Mouse (Mus musculus) intestine, embryonic 15.5 days (tissue): ENCODE results near the gene Agap1. TPM values are rescaled to one million over a fixed set of nuclear protein-coding genes. Genes with fewer than 3 reads are reported as not detected.

Experiments used
- ATAC-seq: fragments of 200-750 bp; cut with Nextera tagmentation; 2 replicates; pipeline ENCODE4 v1.8.0; 2017; ENCODE audit warnings: moderate TSS enrichment, moderate library complexity
- H3K27ac ChIP-seq: fragments of 300-500 bp; sonication (generic); 2 replicates; pipeline ENCODE4 v1.5.1; 2015; ENCODE audit warnings: mild to moderate bottlenecking, inconsistent platforms
- H3K27me3 ChIP-seq: fragments of 300-500 bp; sonication (generic); replicated peaks from 2 replicates; pipeline ENCODE4 v1.6.1; 2015; ENCODE audit warnings: inconsistent platforms
- H3K36me3 ChIP-seq: fragments of 300-500 bp; sonication (generic); 2 replicates; pipeline ENCODE4 v1.6.1; 2015; ENCODE audit warnings: inconsistent platforms
- H3K4me1 ChIP-seq: fragments of 300-500 bp; sonication (generic); replicated peaks from 2 replicates; pipeline ENCODE4 v1.6.1; 2015; ENCODE audit warnings: inconsistent platforms
- H3K4me2 ChIP-seq: fragments of 300-500 bp; sonication (generic); replicated peaks from 2 replicates; pipeline ENCODE4 v1.6.1; 2015; ENCODE audit warnings: mild to moderate bottlenecking, inconsistent platforms
- H3K4me3 ChIP-seq: fragments of 300-500 bp; sonication (generic); replicated peaks from 2 replicates; pipeline ENCODE4 v1.5.1; 2015; ENCODE audit warnings: inconsistent platforms
- H3K9ac ChIP-seq: fragments of 300-500 bp; sonication (generic); 2 replicates; pipeline ENCODE4 v1.6.1; 2015; ENCODE audit warnings: inconsistent platforms
- H3K9me3 ChIP-seq: fragments of 300-500 bp; sonication (generic); 2 replicates; pipeline ENCODE4 v1.6.1; 2016; ENCODE audit warnings: inconsistent platforms
- WGBS: fragments of 180-500 bp; shearing (Covaris S2); methylation state at CpG from one replicate; pipeline ENCODE4 v1.1.7; 2015; 5-methylcytosine and 5-hydroxymethylcytosine counted together
- polyA plus RNA-seq: library from polyadenylated mRNA; unstranded; fragments of >200 nt; fragmentation: Nextera tagmentation; extraction: Ambion mirVana; gene quantifications from 2 replicates; pipeline ENCODE4 v1.2.1, GENCODE M21; 2015

Gene Agap1
- polyA plus RNA-seq, 1 experiment from 2014 or later, result 9.4 TPM

GRCm38 (mm10) chr1:89541151-89541550 is 86.5 kb downstream of the Agap1 start:
- H3K4me3 ChIP-seq, result no peak overlapping the region
- H3K36me3 ChIP-seq, result no peaks in the 10 kb centered on the region
- no peaks in the 10 kb centered on the region for H3K27me3 ChIP-seq
- no peak overlapping the region for H3K9ac ChIP-seq
- no peaks in the 10 kb centered on the region for H3K9me3 ChIP-seq
- ATAC-seq, result no peak
- WGBS, result 50% methylated on average over 13 of the region's 13 CpGs
- no peak overlapping the region for H3K4me2 ChIP-seq
- H3K27ac ChIP-seq, result no peak overlapping the region
- peaks cover 15% of the 10 kb centered on the region; the same call in 1 of the 2 replicates for H3K4me1 ChIP-seq

DNA sequence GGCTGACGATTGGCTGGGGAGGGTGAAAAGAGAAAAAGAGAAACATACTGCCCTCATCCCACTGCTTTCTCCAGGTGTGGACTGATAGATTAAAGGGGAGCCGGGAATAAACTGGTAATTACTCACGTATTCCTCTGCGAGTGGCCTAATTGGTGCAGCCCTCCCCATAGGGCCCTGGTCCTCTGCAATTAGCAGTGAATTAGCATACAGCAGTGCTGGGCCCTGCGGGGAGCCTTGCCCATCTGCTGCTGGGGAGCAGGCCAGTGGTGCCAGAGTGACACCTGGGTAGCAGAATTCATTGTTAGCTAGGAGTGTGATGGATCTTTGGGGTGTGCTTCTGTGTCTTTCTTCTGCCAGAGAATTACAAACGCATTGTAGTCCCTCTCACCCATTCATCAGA is 87.9 kb downstream of the Agap1 start:
- no peak overlapping the region for H3K9ac ChIP-seq
- no peak overlapping the region for H3K4me2 ChIP-seq
- 65% methylated on average over 6 of the region's 6 CpGs for WGBS
- no peak for ATAC-seq
- H3K4me3 ChIP-seq, result no peak overlapping the region
- H3K27ac ChIP-seq, result no peak overlapping the region
- no peaks in the 10 kb centered on the region for H3K36me3 ChIP-seq
- H3K4me1 ChIP-seq, result peaks cover 14% of the 10 kb centered on the region; the same call in 1 of the 2 replicates
- no peaks in the 10 kb centered on the region for H3K9me3 ChIP-seq
- no peaks in the 10 kb centered on the region for H3K27me3 ChIP-seq

DNA sequence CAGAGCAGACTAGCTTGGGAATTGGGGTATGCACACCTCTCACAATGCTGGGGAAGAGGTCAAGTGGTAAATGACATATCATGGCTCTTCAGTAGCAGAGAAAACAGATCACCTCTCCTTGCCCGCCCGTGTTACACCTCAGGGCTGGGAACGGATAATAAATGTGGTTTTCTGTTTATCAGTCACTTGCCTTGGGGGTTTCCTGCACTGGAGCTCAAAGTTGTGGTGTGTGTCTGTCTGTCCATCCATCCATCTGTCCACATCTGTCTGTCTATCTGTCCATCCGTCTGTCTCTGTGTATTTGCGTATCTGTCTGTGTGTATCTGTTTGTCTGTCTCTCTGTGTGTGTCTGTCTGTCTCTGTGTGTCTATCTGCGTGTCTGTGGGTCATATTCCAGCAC is 88.7 kb downstream of the Agap1 start:
- H3K9ac ChIP-seq, result no peak overlapping the region
- 85% methylated on average over 6 of the region's 6 CpGs for WGBS
- no peaks in the 10 kb centered on the region for H3K9me3 ChIP-seq
- no peak overlapping the region for H3K4me2 ChIP-seq
- no peak overlapping the region for H3K27ac ChIP-seq
- no peaks in the 10 kb centered on the region for H3K36me3 ChIP-seq
- no peak overlapping the region for H3K4me3 ChIP-seq
- ATAC-seq, result no peak
- H3K27me3 ChIP-seq, result no peaks in the 10 kb centered on the region
- H3K4me1 ChIP-seq, result peaks cover 12% of the 10 kb centered on the region; the same call in 1 of the 2 replicates

- Histone ChIP-seq H3K27ac (no peak overlapping the region), H3K4me3 (no peak overlapping the region), H3K4me1 (peaks cover 11% of the 10 kb centered on the region; the same call in 1 of the 2 replicates), H3K4me2 (no peak overlapping the region), H3K36me3 (no peaks in the 10 kb centered on the region), H3K9ac (no peak overlapping the region), H3K9me3 (no peaks in the 10 kb centered on the region), H3K27me3 (no peaks in the 10 kb centered on the region)
- no peak for ATAC-seq
- 82% methylated on average over 4 of the region's 4 CpGs for WGBS
These were observed 89.5 kb downstream of the Agap1 start for GRCm38 (mm10) chr1:89544094-89544493.

- H3K36me3 ChIP-seq, result no peaks in the 10 kb centered on the region
These were observed 90.5 kb downstream of the Agap1 start for GRCm38 (mm10) chr1:89545099-89545498.

GRCm38 (mm10) chr1:89547525-89548504 is 93.2 kb downstream of the Agap1 start:
- Histone ChIP-seq H3K4me1 (peaks cover 3% of the 10 kb centered on the region; the same call in 1 of the 2 replicates), H3K4me2 (no peak overlapping the region), H3K36me3 (no peaks in the 10 kb centered on the region), H3K27me3 (no peaks in the 10 kb centered on the region), H3K4me3 (no peak overlapping the region), H3K27ac (no peak overlapping the region), H3K9me3 (no peaks in the 10 kb centered on the region), H3K9ac (no peak overlapping the region)
- ATAC-seq, result no peak
- 75% methylated on average over 18 of the region's 18 CpGs for WGBS

More at GRCm38 (mm10) chr1:89545099-89545498, 90.5 kb downstream of the Agap1 start:
- Histone ChIP-seq H3K27ac (no peak overlapping the region), H3K4me1 (peaks cover 11% of the 10 kb centered on the region; the same call in 1 of the 2 replicates), H3K4me2 (no peak overlapping the region), H3K27me3 (no peaks in the 10 kb centered on the region), H3K9ac (no peak overlapping the region), H3K4me3 (no peak overlapping the region), H3K9me3 (no peaks in the 10 kb centered on the region)
- 79% methylated on average over 4 of the region's 4 CpGs for WGBS
- no peak for ATAC-seq

DNA sequence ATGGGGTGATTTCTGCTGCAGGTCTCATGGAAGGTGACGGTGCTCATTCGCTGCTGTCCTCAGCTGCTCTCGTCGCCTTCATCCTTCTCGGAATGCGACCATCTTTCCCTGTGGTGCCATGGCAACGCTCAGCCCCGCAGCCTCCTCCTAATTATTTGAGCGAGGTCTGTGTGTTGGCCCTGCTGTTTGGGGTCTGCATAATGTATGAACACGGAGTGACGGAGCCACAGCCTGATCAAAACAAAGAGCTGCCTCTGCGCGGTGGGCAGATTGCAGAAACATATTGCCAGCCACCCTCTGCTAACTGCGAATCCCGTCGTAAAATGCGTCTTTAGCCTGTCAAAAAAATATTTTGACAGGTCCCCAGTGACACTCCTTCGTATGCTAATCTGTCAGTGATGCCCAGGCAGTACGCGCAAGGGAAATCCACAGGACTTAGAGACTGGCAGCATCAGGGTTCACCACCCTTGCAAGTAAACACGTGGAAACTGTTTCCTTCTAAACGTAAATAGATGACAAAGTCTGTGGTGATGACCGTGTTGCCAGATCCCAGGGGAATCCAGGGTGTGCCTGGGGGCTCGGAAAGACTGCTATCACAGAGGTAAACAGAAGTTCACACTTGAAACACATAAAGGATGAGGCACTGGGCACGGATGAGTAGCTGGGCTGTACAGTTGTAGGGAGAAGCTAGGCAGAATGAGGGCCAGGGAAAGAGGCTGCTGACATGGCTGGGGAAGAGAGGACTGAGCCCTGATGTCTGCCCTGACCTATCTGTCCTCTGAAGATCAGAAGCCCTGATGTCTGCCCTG is 95.7 kb downstream of the Agap1 start:
- Histone ChIP-seq H3K9me3 (no peaks in the 10 kb centered on the region), H3K4me3 (no peak overlapping the region), H3K27me3 (no peaks in the 10 kb centered on the region), H3K4me2 (no peak overlapping the region), H3K36me3 (no peaks in the 10 kb centered on the region), H3K27ac (no peak overlapping the region), H3K4me1 (peaks cover 3% of the 10 kb centered on the region; the same call in 1 of the 2 replicates), H3K9ac (no peak overlapping the region)
- no peak for ATAC-seq
- WGBS, result 39% methylated on average over 25 of the region's 25 CpGs

DNA sequence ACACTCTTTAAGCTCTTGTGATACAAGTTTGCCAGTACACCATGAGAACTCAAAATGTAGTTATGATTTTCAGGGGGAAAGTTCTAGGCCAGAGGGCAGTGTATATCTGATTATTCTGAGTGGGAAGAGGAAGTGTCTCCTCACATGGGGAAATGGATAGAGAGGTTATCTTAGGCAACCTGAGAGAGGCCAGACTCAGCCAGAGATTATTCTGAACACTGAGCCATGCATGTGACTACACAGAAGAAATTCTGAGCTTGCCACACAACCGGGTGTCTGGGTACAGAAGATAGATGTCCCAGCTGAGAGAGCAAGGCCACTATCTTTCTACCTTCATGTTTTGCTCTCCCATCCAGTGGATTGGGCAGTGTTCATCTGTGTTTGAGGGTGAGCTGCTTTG is 97.9 kb downstream of the Agap1 start:
- Histone ChIP-seq H3K4me1 (peaks cover 10% of the 10 kb centered on the region; the same call in 1 of the 2 replicates), H3K9ac (no peak overlapping the region), H3K4me2 (no peak overlapping the region), H3K36me3 (no peaks in the 10 kb centered on the region), H3K4me3 (no peak overlapping the region), H3K27ac (no peak overlapping the region), H3K9me3 (no peaks in the 10 kb centered on the region), H3K27me3 (no peaks in the 10 kb centered on the region)
- 74% methylated on average over 1 of the region's 1 CpGs for WGBS
- no peak for ATAC-seq

- no peak for ATAC-seq
- H3K9me3 ChIP-seq, result no peaks in the 10 kb centered on the region
- 0 out of 2 replicates have a peak, but pooled peaks cover 19% of the 10 kb centered on the region for H3K4me1 ChIP-seq
- H3K9ac ChIP-seq, result no peak overlapping the region
- no peaks in the 10 kb centered on the region for H3K27me3 ChIP-seq
- H3K4me2 ChIP-seq, result no peak overlapping the region
- 85% methylated on average over 3 of the region's 3 CpGs for WGBS
- H3K4me3 ChIP-seq, result no peak overlapping the region
- H3K27ac ChIP-seq, result no peak overlapping the region
- no peaks in the 10 kb centered on the region for H3K36me3 ChIP-seq
These were observed 99.2 kb downstream of the Agap1 start for GRCm38 (mm10) chr1:89553791-89554190.

DNA sequence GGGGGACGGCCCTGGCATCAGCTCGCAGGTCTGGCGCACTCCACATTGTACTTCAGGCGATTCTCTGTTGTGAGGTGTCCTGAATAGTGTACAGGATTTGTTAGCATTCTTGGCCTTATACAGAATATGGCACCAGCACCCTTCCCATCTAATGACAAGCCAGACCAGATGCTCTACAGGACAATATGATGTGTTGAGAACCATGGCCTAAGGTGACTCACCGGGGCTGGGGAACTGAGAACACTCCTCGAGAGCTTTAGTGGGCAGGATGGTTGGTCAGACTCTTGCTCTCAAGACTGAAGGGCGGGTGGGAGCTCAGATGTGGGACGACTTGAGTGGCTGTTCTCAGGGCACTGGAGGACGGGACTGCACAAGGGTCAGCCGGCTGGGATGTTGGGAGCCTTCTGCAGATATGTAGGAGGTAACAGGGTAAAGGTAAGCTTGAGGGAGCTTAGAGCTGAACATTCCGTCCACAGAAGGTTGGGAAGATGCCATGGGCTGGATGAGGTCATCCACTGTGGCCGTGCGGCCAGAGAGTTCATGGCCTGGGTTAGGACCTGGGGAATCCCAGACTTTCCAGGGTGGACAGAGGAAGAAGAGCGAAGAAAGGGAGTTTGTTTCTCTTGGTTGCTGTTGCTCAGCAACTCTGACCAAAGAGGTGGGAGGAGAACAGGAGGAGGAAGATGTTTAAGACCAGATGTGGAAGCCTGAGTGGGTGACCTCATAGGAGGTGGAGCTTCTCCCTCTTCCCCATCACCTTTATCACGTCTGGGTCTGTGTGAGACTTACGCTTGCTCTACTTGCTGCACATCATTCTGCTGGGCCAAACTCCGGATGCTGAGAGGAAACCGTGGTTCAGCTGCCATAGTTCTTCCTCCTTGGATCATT is 100.6 kb downstream of the Agap1 start:
- no peak for ATAC-seq
- Histone ChIP-seq H3K9me3 (no peaks in the 10 kb centered on the region), H3K9ac (no peak overlapping the region), H3K4me1 (0 out of 2 replicates have a peak, but pooled peaks cover 19% of the 10 kb centered on the region), H3K36me3 (no peaks in the 10 kb centered on the region), H3K4me2 (no peak overlapping the region), H3K4me3 (no peak overlapping the region), H3K27me3 (no peaks in the 10 kb centered on the region), H3K27ac (no peak overlapping the region)
- WGBS, result 72% methylated on average over 18 of the region's 18 CpGs

GRCm38 (mm10) chr1:89556006-89556405 is 101.4 kb downstream of the Agap1 start:
- Histone ChIP-seq H3K4me3 (no peak overlapping the region), H3K27me3 (no peaks in the 10 kb centered on the region), H3K9ac (no peak overlapping the region), H3K36me3 (no peaks in the 10 kb centered on the region), H3K4me2 (no peak overlapping the region), H3K9me3 (no peaks in the 10 kb centered on the region), H3K4me1 (0 out of 2 replicates have a peak, but pooled peaks cover 19% of the 10 kb centered on the region), H3K27ac (no peak overlapping the region)
- WGBS, result 78% methylated on average over 7 of the region's 7 CpGs
- no peak for ATAC-seq
